Mouse (Mus musculus) heart, embryonic 12.5 days (tissue): ENCODE data around the gene Tex19.1. TPM values are rescaled to one million over a fixed set of nuclear protein-coding genes. Genes with fewer than 3 reads are reported as not detected.

Source experiments
- ATAC-seq: fragments of 200-750 bp; cut with Nextera tagmentation; 2 replicates; pipeline ENCODE4 v1.8.0; 2017; ENCODE audit warnings: moderate TSS enrichment, moderate library complexity; ENCODE audit not compliant: insufficient number of reproducible peaks, low FRiP score
- H3K27ac ChIP-seq: fragments of 300-500 bp; sonication (generic); 2 replicates; pipeline ENCODE4 v1.5.1; 2016; ENCODE audit warnings: mild to moderate bottlenecking, moderate library complexity; ENCODE audit not compliant: poor library complexity, severe bottlenecking
- H3K27me3 ChIP-seq: fragments of 300-500 bp; sonication (generic); replicated peaks from 2 replicates; pipeline ENCODE4 v1.6.1; 2016; ENCODE audit warnings: mild to moderate bottlenecking, moderate library complexity
- H3K36me3 ChIP-seq: fragments of 300-500 bp; sonication (generic); 2 replicates; pipeline ENCODE4 v1.6.1; 2016; ENCODE audit warnings: mild to moderate bottlenecking, moderate library complexity
- H3K4me1 ChIP-seq: fragments of 300-500 bp; sonication (generic); replicated peaks from 2 replicates; pipeline ENCODE4 v1.6.1; 2016; ENCODE audit warnings: mild to moderate bottlenecking
- H3K4me2 ChIP-seq: fragments of 300-500 bp; sonication (generic); 2 replicates; pipeline ENCODE4 v1.6.1; 2016; ENCODE audit warnings: mild to moderate bottlenecking, moderate library complexity
- H3K4me3 ChIP-seq: fragments of 300-500 bp; sonication (generic); 2 replicates; pipeline ENCODE4 v1.5.1; 2016; ENCODE audit warnings: mild to moderate bottlenecking
- H3K9ac ChIP-seq: fragments of 300-500 bp; sonication (generic); 2 replicates; pipeline ENCODE4 v1.6.1; 2016; ENCODE audit warnings: mild to moderate bottlenecking, moderate library complexity
- H3K9me3 ChIP-seq: fragments of 300-500 bp; sonication (generic); replicated peaks from 2 replicates; pipeline ENCODE4 v1.6.1; 2016; ENCODE audit warnings: mild to moderate bottlenecking, moderate library complexity
- WGBS: fragments of 180-500 bp; shearing (Covaris S2); methylation state at CpG from one replicate; pipeline ENCODE4 v1.1.7; 2016; 5-methylcytosine and 5-hydroxymethylcytosine counted together
- polyA plus RNA-seq: library from polyadenylated mRNA; unstranded; fragments of >200 nt; fragmentation: Nextera tagmentation; extraction: Ambion mirVana; gene quantifications from 2 replicates; pipeline ENCODE4 v1.2.1, GENCODE M21; 2016

Gene Tex19.1
- polyA plus RNA-seq, 1 experiment from 2014 or later = 0.15 TPM

GRCm38 (mm10) chr11:121189681-121190080 lies 43.7 kb downstream of the Tex19.1 start:
- peaks cover 8% of the 10 kb centered on the region; the same call in 1 of the 2 replicates for H3K36me3 ChIP-seq
- H3K9me3 ChIP-seq = no peaks in the 10 kb centered on the region
- H3K27ac ChIP-seq = no peak overlapping the region
- WGBS = 76% methylated on average over 3 of the region's 3 CpGs
- H3K4me1 ChIP-seq = no peaks in the 10 kb centered on the region
- H3K9ac ChIP-seq = no peak overlapping the region
- no peak overlapping the region for H3K4me2 ChIP-seq
- ATAC-seq = no peak
- H3K27me3 ChIP-seq = no peaks in the 10 kb centered on the region
- no peak overlapping the region for H3K4me3 ChIP-seq

- no peaks in the 10 kb centered on the region for H3K9me3 ChIP-seq
- no peak overlapping the region for H3K4me2 ChIP-seq
- H3K27ac ChIP-seq = no peak overlapping the region
- peaks cover 7% of the 10 kb centered on the region for H3K36me3 ChIP-seq
- WGBS = 50% methylated on average over 2 of the region's 2 CpGs
- H3K4me1 ChIP-seq = no peaks in the 10 kb centered on the region
- ATAC-seq = no peak
- H3K4me3 ChIP-seq = no peak overlapping the region
- H3K9ac ChIP-seq = no peak overlapping the region
- no peaks in the 10 kb centered on the region for H3K27me3 ChIP-seq
Observed at GRCm38 (mm10) chr11:121192742-121193141, 46.8 kb downstream of the Tex19.1 start.

- no peak overlapping the region for H3K27ac ChIP-seq
- no peak overlapping the region for H3K4me3 ChIP-seq
- H3K4me1 ChIP-seq = no peaks in the 10 kb centered on the region
- ATAC-seq = no peak
- no peaks in the 10 kb centered on the region for H3K27me3 ChIP-seq
- no peak overlapping the region for H3K9ac ChIP-seq
- H3K4me2 ChIP-seq = no peak overlapping the region
- 76% methylated on average over 3 of the region's 3 CpGs for WGBS
- H3K36me3 ChIP-seq = peaks cover 7% of the 10 kb centered on the region
- no peaks in the 10 kb centered on the region for H3K9me3 ChIP-seq
Observed at GRCm38 (mm10) chr11:121193415-121193814, 47.5 kb downstream of the Tex19.1 start.

Other genes starting within 250 kb of the Tex19.1 start
- 4.7 and 4.9 TPM in 2 replicates for gene Ccdc57, start 213.3 kb upstream of the Tex19.1 start, polyA plus RNA-seq
- 289 and 290 TPM in 2 replicates for gene Slc16a3, start 197.7 kb upstream of the Tex19.1 start, polyA plus RNA-seq
- gene Csnk1d, start 154.8 kb upstream of the Tex19.1 start, polyA plus RNA-seq = 94.7 and 95.4 TPM in 2 replicates
- gene Cd7, start 106.7 kb upstream of the Tex19.1 start, polyA plus RNA-seq = not detected in 2 replicates
- gene Sectm1b, start 82.6 kb upstream of the Tex19.1 start, polyA plus RNA-seq = not detected in 2 replicates
- gene Sectm1a, start 64.9 kb upstream of the Tex19.1 start, polyA plus RNA-seq = not detected in 2 replicates
- not detected in 2 replicates for gene Tex19.2, start 27.5 kb upstream of the Tex19.1 start, polyA plus RNA-seq
- not detected in 2 replicates for gene Uts2r, start 14.1 kb downstream of the Tex19.1 start, polyA plus RNA-seq
- 7.8 and 8.4 TPM in 2 replicates for gene Hexdc, start 58.3 kb downstream of the Tex19.1 start, polyA plus RNA-seq
- 27.2 and 31.8 TPM in 2 replicates for gene Ogfod3, start 58.6 kb downstream of the Tex19.1 start, polyA plus RNA-seq
- gene Cybc1, start 83.2 kb downstream of the Tex19.1 start, polyA plus RNA-seq = 22.6 and 23.3 TPM in 2 replicates
- 47.3 and 56.8 TPM in 2 replicates for gene Narf, start 91.1 kb downstream of the Tex19.1 start, polyA plus RNA-seq
- gene Foxk2, start 113.8 kb downstream of the Tex19.1 start, polyA plus RNA-seq = 6.0 and 7.1 TPM in 2 replicates
- 69.9 and 71.2 TPM in 2 replicates for gene Wdr45b, start 208.3 kb downstream of the Tex19.1 start, polyA plus RNA-seq
- 3.8 and 4.4 TPM in 2 replicates for gene Rab40b, start 242.1 kb downstream of the Tex19.1 start, polyA plus RNA-seq